Mouse (Mus musculus): ENCODE data around the gene Kif5a. TPM values are rescaled to one million over a fixed set of nuclear protein-coding genes. Genes with fewer than 3 reads are reported as not detected.

Kif5a gene
- polyA plus RNA-seq, 1 experiment = 3.7 TPM

DNA sequence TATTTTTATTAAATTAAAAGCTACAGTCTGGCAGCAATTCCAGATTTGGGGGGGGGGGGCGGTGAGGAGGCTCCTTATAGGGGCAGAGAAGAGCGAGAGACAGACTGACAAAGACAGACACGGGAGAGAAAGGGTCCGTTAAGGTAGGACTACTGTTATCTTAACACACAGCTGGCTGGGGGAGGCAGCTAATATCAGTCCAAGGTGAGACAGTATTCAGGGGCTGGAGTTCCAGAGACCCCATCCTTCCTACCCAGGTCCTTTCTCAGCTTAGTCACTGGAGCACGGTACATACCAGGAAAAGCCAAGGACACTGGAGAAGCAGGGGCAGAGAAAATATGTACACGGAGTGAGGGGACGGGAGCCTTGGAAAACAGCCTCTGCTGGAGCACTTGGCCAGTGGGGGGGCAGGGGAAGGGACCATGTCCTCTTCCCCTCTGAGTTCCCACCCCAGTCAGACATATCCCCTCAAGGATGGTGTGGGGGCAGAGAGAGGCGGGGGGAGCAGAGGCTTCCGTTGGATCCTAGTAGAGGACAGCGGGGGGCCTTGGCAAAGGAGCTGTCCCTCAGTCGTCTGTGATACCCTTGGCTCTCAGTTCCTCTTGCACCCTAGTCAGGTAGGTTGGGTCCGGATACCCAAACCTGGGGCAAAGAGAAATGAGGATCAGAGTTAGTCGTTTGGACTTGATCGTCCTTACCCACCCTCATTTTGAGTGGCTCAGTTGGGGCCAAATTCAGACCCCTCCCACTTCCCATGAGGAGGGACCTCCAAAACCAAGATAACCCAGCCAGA is 72.6 kb downstream of the Kif5a start:
- no peak for DNase-seq
- H3K4me3 ChIP-seq (ENCODE audit: insufficient read depth, low read depth, low read length) = no peak overlapping the region
- H3K27me3 ChIP-seq (replicated peaks; ENCODE audit: control insufficient read depth, insufficient read depth, low read length) = no peaks in the 10 kb centered on the region
- 75% methylated on average over 14 of the region's 14 CpGs for WGBS
- TF ChIP-seq POLR2A (IDR thresholded peaks at IDR 0.05; ENCODE audit: low read depth, low read length) (no peak), CTCF (conservative IDR thresholded peaks at IDR 0.05; ENCODE audit: insufficient read depth, insufficient read length, low read depth, low read length) (no peak)
- no peaks in the 10 kb centered on the region for H3K36me3 ChIP-seq (ENCODE audit: control insufficient read depth, insufficient read depth, low read length)
- no peak overlapping the region for H3K27ac ChIP-seq (ENCODE audit: insufficient read depth, low read depth, low read length)
- peaks cover 9% of the 10 kb centered on the region for H3K4me1 ChIP-seq (ENCODE audit: control insufficient read depth, insufficient read depth, low read length)

DNA sequence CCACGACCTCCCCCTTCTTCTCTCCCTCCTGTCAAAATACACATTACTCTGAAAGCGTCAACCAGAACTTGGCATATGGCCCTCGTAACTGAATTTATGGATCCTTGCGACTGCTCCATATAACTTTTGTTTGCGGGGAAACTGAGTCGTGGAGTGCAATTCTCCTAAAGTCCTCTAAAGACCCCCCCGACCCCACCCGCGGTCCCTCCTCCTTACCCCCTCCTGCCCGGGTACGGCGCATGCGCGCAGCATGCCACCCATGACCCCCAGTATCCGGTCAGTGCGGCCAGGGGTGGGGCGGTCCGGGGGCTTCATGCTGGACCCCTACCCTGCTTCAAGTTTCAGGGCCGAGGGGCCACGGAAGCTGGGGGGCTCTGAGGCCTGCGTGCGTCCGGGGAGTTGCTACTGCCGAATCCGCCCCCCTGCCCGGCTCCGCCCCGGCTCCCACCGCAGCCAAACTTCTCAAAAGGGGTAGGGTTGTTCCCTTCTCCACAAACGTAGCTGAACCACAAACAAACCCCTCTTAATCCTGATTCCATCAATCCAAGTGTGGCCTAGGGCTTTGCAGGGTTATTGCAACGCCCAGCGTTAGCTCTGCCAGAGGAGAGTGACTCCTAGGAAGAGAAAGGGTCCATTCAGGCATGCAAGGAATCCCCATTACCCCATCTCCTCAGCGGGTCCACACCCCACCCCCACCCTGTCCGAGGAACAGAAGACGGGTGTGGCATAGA is 73.3 kb downstream of the Kif5a start, which contains the start of gene Arhgef25:
Arhgef25 (minus strand) TSS at position 433 of the 731 bp plus-strand sequence.
- no peak for DNase-seq
- Histone ChIP-seq H3K4me3 (ENCODE audit: insufficient read depth, low read depth, low read length) (peak within 1 kb of the TSS; percentile 56), H3K27ac (ENCODE audit: insufficient read depth, low read depth, low read length) (peak within 1 kb of the TSS; percentile 85), H3K27me3 (replicated peaks; ENCODE audit: control insufficient read depth, insufficient read depth, low read length) (no peaks in the 10 kb centered on the region), H3K36me3 (ENCODE audit: control insufficient read depth, insufficient read depth, low read length) (no peaks in the 10 kb centered on the region), H3K4me1 (ENCODE audit: control insufficient read depth, insufficient read depth, low read length) (peaks cover 6% of the 10 kb centered on the region)
- no peak for TF ChIP-seq POLR2A (IDR thresholded peaks at IDR 0.05; ENCODE audit: low read depth, low read length)
- no peak for TF ChIP-seq CTCF (conservative IDR thresholded peaks at IDR 0.05; ENCODE audit: insufficient read depth, insufficient read length, low read depth, low read length)
- WGBS = 25% methylated on average over 35 of the region's 35 CpGs

DNA sequence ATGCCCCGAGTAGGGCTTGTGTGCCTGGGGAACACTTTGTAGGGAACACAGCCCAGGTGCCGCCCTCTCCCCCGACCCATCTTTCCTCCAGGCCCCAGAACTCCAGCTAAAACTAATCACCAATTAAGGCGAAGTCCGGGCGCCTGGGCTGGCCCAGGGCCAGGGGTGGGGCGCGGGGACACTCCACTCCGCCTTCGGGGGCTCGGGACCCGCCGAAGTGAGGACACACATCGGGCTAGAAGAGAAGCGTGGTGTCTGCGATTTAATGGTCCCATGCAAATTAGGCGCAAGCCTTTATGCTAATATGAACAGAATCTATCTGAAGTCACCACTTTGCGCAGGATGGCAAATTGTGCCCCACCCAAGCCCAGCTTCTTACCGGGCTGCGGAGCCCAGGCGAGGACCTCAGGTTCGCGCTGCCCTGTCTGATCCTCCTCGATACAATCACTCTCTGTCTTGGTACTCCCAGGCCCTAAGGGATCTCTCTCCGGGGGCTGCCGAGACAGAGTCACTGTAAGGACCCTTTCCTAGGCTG is 74.0 kb downstream of the Kif5a start:
- TF ChIP-seq CTCF (conservative IDR thresholded peaks at IDR 0.05; ENCODE audit: insufficient read depth, insufficient read length, low read depth, low read length) (no peak), POLR2A (IDR thresholded peaks at IDR 0.05; ENCODE audit: low read depth, low read length) (no peak)
- Histone ChIP-seq H3K4me3 (ENCODE audit: insufficient read depth, low read depth, low read length) (peak overlapping the region; percentile 56), H3K4me1 (ENCODE audit: control insufficient read depth, insufficient read depth, low read length) (peaks cover under 1% of the 10 kb centered on the region), H3K27me3 (replicated peaks; ENCODE audit: control insufficient read depth, insufficient read depth, low read length) (no peaks in the 10 kb centered on the region), H3K27ac (ENCODE audit: insufficient read depth, low read depth, low read length) (peak overlapping the region; percentile 85), H3K36me3 (ENCODE audit: control insufficient read depth, insufficient read depth, low read length) (no peaks in the 10 kb centered on the region)
- 2% methylated on average over 26 of the region's 26 CpGs for WGBS
- DNase-seq = no peak

DNA sequence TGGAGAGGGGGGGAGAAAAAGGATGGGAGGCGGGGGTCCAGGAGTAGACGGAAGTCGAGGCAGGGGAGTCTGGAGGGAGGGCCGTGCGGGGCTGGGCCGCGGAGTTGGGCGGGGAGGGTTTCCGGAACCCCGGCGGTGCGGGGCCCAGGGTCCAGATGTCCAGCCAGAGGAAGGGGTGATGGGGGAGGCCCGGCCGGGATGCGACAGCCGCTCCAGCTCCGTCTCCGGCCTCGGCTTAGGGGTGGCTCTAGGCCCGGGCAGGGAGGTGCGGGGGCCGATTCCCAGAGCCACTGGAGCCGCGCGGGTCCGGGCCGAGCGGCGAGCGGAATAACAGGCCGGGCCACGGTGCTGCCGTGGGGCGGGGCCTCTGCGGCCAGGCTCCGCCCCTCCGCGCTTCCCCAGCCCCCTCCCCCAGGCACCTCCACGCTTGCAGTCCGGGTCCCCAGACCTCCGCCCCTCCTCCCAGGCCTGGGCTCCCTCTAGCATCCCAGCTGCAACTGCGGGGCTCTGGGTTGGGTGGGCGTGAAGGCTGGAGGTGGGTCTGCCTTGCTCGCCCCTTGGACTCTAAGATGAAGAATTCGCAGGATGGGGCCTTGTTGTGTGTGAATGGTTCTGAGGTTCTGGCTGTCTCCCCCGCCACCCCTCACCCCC is 74.6 kb downstream of the Kif5a start:
- H3K27me3 ChIP-seq (replicated peaks; ENCODE audit: control insufficient read depth, insufficient read depth, low read length) = no peaks in the 10 kb centered on the region
- no peak for TF ChIP-seq CTCF (conservative IDR thresholded peaks at IDR 0.05; ENCODE audit: insufficient read depth, insufficient read length, low read depth, low read length)
- TF ChIP-seq POLR2A (IDR thresholded peaks at IDR 0.05; ENCODE audit: low read depth, low read length) = no peak
- DNase-seq = peak; percentile 44
- H3K4me3 ChIP-seq (ENCODE audit: insufficient read depth, low read depth, low read length) = peak overlapping the region; percentile 56
- H3K36me3 ChIP-seq (ENCODE audit: control insufficient read depth, insufficient read depth, low read length) = no peaks in the 10 kb centered on the region
- H3K27ac ChIP-seq (ENCODE audit: insufficient read depth, low read depth, low read length) = no peak overlapping the region
- no peaks in the 10 kb centered on the region for H3K4me1 ChIP-seq (ENCODE audit: control insufficient read depth, insufficient read depth, low read length)
- WGBS = under 1% methylated on average over 46 of the region's 46 CpGs

DNA sequence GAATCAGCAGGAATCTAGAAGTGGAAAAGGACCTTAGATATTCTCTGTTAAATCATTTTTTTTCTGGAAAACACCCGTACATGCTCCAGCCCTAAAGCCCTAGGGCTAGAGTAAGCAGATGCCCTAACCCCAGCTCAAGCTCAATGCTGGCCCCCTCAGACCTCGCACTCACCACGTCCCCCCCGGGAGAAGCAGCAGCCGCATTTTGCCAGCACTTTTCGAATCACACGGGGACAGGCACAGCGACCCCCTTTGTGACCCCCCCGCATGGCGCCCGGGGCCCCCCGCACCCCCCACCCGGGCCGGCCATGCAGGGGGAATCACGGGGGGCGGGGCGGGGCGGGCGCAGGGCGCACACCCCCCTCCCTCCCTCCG is 75.1 kb downstream of the Kif5a start:
- Histone ChIP-seq H3K27ac (ENCODE audit: insufficient read depth, low read depth, low read length) (no peak overlapping the region), H3K36me3 (ENCODE audit: control insufficient read depth, insufficient read depth, low read length) (no peaks in the 10 kb centered on the region), H3K27me3 (replicated peaks; ENCODE audit: control insufficient read depth, insufficient read depth, low read length) (no peaks in the 10 kb centered on the region), H3K4me3 (ENCODE audit: insufficient read depth, low read depth, low read length) (peak overlapping the region; percentile 56), H3K4me1 (ENCODE audit: control insufficient read depth, insufficient read depth, low read length) (no peaks in the 10 kb centered on the region)
- TF ChIP-seq CTCF (conservative IDR thresholded peaks at IDR 0.05; ENCODE audit: insufficient read depth, insufficient read length, low read depth, low read length) (no peak), POLR2A (IDR thresholded peaks at IDR 0.05; ENCODE audit: low read depth, low read length) (no peak)
- DNase-seq = no peak
- 5% methylated on average over 20 of the region's 21 CpGs for WGBS

DNA sequence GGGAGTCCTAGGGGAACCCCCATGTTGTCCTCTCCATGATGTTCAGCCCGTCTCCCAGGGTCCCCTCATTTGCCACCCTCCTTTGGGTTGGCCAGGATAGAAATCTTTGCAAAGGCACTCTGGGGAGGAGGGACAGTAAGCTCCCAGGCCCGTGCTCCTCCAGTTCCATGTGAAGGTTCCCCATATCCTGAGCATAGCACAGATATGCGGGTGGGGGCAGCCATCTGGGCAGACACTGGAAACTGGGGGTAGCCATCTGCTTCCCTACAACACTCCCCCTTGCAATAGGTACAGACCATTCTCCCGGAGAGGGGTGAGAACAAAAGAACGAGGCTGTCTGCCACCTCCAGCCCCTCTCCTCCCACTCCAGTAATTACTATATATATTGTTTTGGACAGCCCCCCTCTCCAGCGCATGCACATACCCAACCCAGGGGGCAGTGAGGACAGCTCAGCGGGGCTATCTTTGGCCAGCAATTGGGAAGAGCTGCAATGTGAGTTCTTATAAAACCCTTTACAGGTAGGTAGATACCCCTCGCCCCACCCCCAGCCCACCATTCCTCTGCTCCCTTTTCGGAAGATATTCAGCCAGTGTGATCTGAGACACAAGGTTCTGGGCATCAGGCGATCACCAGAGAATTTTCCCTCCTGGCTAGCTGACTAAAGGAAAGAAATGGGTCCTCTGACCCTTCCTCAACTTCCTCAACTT is 75.6 kb downstream of the Kif5a start:
- Histone ChIP-seq H3K36me3 (ENCODE audit: control insufficient read depth, insufficient read depth, low read length) (no peaks in the 10 kb centered on the region), H3K4me3 (ENCODE audit: insufficient read depth, low read depth, low read length) (no peak overlapping the region), H3K27me3 (replicated peaks; ENCODE audit: control insufficient read depth, insufficient read depth, low read length) (no peaks in the 10 kb centered on the region), H3K4me1 (ENCODE audit: control insufficient read depth, insufficient read depth, low read length) (no peaks in the 10 kb centered on the region), H3K27ac (ENCODE audit: insufficient read depth, low read depth, low read length) (no peak overlapping the region)
- no peak for DNase-seq
- TF ChIP-seq CTCF (conservative IDR thresholded peaks at IDR 0.05; ENCODE audit: insufficient read depth, insufficient read length, low read depth, low read length) = no peak
- TF ChIP-seq POLR2A (IDR thresholded peaks at IDR 0.05; ENCODE audit: low read depth, low read length) = no peak
- WGBS = 69% methylated on average over 10 of the region's 10 CpGs
